Comparison of ENCODE assay signal across 8 mouse cellular contexts in genomic region chr7:80342858-80343257, GRCm38 (mm10). TPM values are rescaled to one million over a fixed set of nuclear protein-coding genes. Genes with fewer than 3 reads are reported as not detected.
DNase-seq lines count a peak whose midpoint lies in the region; ATAC-seq lines count a peak whose summit lies in the region.

Gene Hddc3, plus strand, starts transcription at chr7:80343104.

- peaks cover 10% of the 10 kb centered on the region; the same call in 1 of the 2 replicates for H3K4me1 ChIP-seq in hindbrain, embryonic 11.5 days (replicated peaks; ENCODE audit: control insufficient read depth, insufficient read depth, low read length)

- H3K4me3 ChIP-seq in hindbrain, embryonic 11.5 days (ENCODE audit: low read depth, low read length): peak within 1 kb of the TSS; percentile 45

- peak; percentile 85 for DNase-seq in Muller cell, postnatal 12 days (ENCODE audit: inconsistent ontology term)
- peak; percentile 94 for DNase-seq in cerebellum, adult 9-11 months
- DNase-seq in frontal cortex, adult 2 months (ENCODE audit: extremely low spot score in 1 of 2, low spot score in 1 of 2): peak; percentile 91 to 99
- DNase-seq in hindbrain, embryonic 11.5 days (ENCODE audit: low spot score): peak; percentile 99
- DNase-seq in layer of hippocampus, postnatal 10 days (ENCODE audit: low spot score in 2 of 2): peak; percentile 98
- DNase-seq in lung, postnatal 10 days: peak; percentile 98
- peak; percentile 92 for DNase-seq in ovary, postnatal 36 days (ENCODE audit: low spot score)
- DNase-seq in thymus, postnatal 25 days: peak; percentile 97

- WGBS in hindbrain, embryonic 11.5 days: 2% methylated on average over 25 of the region's 25 CpGs

- ATAC-seq in hindbrain, embryonic 11.5 days (ENCODE audit: low FRiP score): peak; percentile 36; the same call in 1 of the 2 replicates

- peak within 1 kb of the TSS; percentile 77 for H3K9ac ChIP-seq in hindbrain, embryonic 11.5 days (ENCODE audit: low read depth, low read length)

- H3K27me3 ChIP-seq in hindbrain, embryonic 11.5 days (ENCODE audit: control insufficient read depth, insufficient read depth, low read length): no peaks in the 10 kb centered on the region

- H3K9me3 ChIP-seq in hindbrain, embryonic 11.5 days (ENCODE audit: control insufficient read depth, low read length): no peaks in the 10 kb centered on the region

- H3K36me3 ChIP-seq in hindbrain, embryonic 11.5 days (ENCODE audit: control insufficient read depth, insufficient read depth, low read length): no peaks in the 10 kb centered on the region

- peak within 1 kb of the TSS; percentile 36; the same call in 1 of the 2 replicates for H3K27ac ChIP-seq in hindbrain, embryonic 11.5 days (ENCODE audit: low read depth, low read length)

- H3K4me2 ChIP-seq in hindbrain, embryonic 11.5 days (replicated peaks; ENCODE audit: low read depth, low read length): peak within 1 kb of the TSS; percentile 63

RNA-seq across cellular contexts. Expression of gene Hddc3, which starts in this region (rescaled TPM):
- polyA plus RNA-seq in frontal cortex, adult 2 months (2012; rRNA removed): 46.8 and 61.2 TPM in 2 replicates
- 18.4 and 25.3 TPM in 2 replicates for polyA plus RNA-seq in hindbrain, embryonic 11.5 days (2014; fragmentation: Nextera tagmentation; extraction: Ambion mirVana)
- 10 to 100 TPM; 37.2 to 44.9 TPM for total RNA-seq in layer of hippocampus, postnatal 10 days (2021)

Comparison
In these comparisons a context has a peak if more than half of its experiments do, and no peak if none do; other contexts are left out.
1. Peak in every context shown above with its lines: DNase-seq, ATAC-seq, H3K4me3 ChIP-seq and H3K27ac ChIP-seq.